Mouse (Mus musculus) forebrain, embryonic 14.5 days (tissue): Measurements from ENCODE around the gene Pcsk7. TPM values are rescaled to one million over a fixed set of nuclear protein-coding genes. Genes with fewer than 3 reads are reported as not detected.
A peak's percentile ranks its signal among the peaks of the same experiment; 100 is the strongest.

Source experiments
- ATAC-seq: fragments of 200-750 bp; cut with Nextera tagmentation; 2 replicates; pipeline ENCODE4 v1.8.0; 2017; ENCODE audit warnings: mild to moderate bottlenecking, moderate library complexity
- DNase-seq: peaks from one replicate; pipeline ENCODE4 v3.0.0-alpha.2; 2015; ENCODE audit warnings: low spot score
- H3K27ac ChIP-seq: fragments of 300-500 bp; sonication (generic); 2 replicates; pipeline ENCODE4 v1.5.1; 2014; ENCODE audit warnings: low read depth, mild to moderate bottlenecking, control low read depth, low read length, moderate library complexity
- H3K27me3 ChIP-seq: fragments of 300-500 bp; sonication (generic); replicated peaks from 2 replicates; pipeline ENCODE4 v1.6.1; 2014; ENCODE audit warnings: low read length, control low read depth, mixed read lengths; ENCODE audit not compliant: control insufficient read depth, insufficient read depth
- H3K36me3 ChIP-seq: fragments of 300-500 bp; sonication (generic); 2 replicates; pipeline ENCODE4 v1.6.1; 2014; ENCODE audit warnings: low read length, control low read depth; ENCODE audit not compliant: control insufficient read depth, insufficient read depth
- H3K4me1 ChIP-seq: fragments of 300-500 bp; sonication (generic); 2 replicates; pipeline ENCODE4 v1.6.1; 2014; ENCODE audit warnings: antibody characterized with exemption, low read length, control low read depth; ENCODE audit not compliant: control insufficient read depth, insufficient read depth
- H3K4me2 ChIP-seq: fragments of 300-500 bp; sonication (generic); 2 replicates; pipeline ENCODE4 v1.6.1; 2014; ENCODE audit warnings: mild to moderate bottlenecking, control low read depth, low read length
- H3K4me3 ChIP-seq: fragments of 300-500 bp; sonication (generic); 2 replicates; pipeline ENCODE4 v1.5.1; 2014; ENCODE audit warnings: low read depth, low read length, control low read depth
- H3K9ac ChIP-seq: fragments of 300-500 bp; sonication (generic); 2 replicates; pipeline ENCODE4 v1.6.1; 2014; ENCODE audit warnings: mild to moderate bottlenecking, low read length, control low read depth, moderate library complexity
- H3K9me3 ChIP-seq: fragments of 300-500 bp; sonication (generic); replicated peaks from 2 replicates; pipeline ENCODE4 v1.6.1; 2016; ENCODE audit warnings: low read length, control low read depth, mixed read lengths; ENCODE audit not compliant: control insufficient read depth
- WGBS: fragments of 180-500 bp; shearing (Covaris S2); extraction: QIAGEN DNeasy Blood & Tissue Kit; methylation state at CpG from one replicate; pipeline ENCODE4 v1.1.7; 2014; 5-methylcytosine and 5-hydroxymethylcytosine counted together
- polyA plus RNA-seq: library from polyadenylated mRNA; unstranded; fragments of >200 nt; fragmentation: Nextera tagmentation; extraction: Ambion mirVana; gene quantifications from 2 replicates; pipeline ENCODE4 v1.2.1, GENCODE M21; 2014

Gene Pcsk7
- 13.6 and 16.2 TPM in 2 replicates for polyA plus RNA-seq

DNA sequence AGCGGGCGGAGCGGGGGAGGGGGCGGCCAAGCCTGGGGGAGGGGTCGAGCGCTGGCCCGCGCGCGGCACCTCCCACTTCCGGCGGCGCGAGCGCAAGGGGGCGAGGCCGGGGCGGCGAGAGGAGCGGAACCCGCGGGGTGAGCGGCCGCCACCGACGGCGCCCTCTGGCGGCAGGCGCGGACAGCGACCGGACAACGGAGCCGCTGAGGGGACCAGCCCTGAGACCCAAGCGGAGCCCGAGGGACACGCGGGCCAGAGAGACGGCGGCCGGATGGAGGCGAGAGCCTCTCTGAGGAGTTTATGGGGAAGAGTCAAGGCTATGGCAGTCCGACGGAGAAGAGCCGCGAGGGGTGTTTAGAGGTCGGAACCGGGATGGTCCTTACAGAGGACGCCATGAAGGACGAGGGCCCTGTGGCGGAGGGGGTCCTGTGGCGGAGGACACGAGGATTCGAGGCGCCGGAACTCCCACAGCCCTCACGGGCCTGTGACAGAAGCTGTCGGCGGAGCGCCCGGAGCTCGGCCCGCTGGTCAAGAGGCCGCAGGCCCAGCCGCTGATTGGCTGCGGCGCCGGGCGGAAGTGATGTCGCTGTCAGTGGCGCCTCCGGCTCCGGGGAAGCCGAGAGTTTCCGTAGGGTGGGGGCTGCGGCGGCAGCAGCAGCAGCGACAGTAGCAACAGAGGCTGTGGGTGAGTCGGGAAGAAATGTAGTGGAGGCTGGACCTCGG lies at the start of gene Pcsk7, which contains the start of gene Rnf214:
Gene Pcsk7 (plus strand): TSS at position 143 of the 723 bp plus-strand sequence.
Gene Rnf214 (minus strand): TSS at position 557 of the 723 bp plus-strand sequence.
- DNase-seq (peak; percentile 89), ATAC-seq (peak; percentile 95)
- under 1% methylated on average over 71 of the region's 80 CpGs for WGBS
- Histone ChIP-seq H3K4me1 (peaks cover 15% of the 10 kb centered on the region), H3K9me3 (no peaks in the 10 kb centered on the region), H3K27me3 (no peaks in the 10 kb centered on the region), H3K27ac (peak within 1 kb of the TSS; percentile 88), H3K36me3 (peaks cover 48% of the 10 kb centered on the region), H3K4me2 (peak within 1 kb of the TSS; percentile 69), H3K9ac (peak within 1 kb of the TSS; percentile 90), H3K4me3 (peak within 1 kb of the TSS; percentile 91)

DNA sequence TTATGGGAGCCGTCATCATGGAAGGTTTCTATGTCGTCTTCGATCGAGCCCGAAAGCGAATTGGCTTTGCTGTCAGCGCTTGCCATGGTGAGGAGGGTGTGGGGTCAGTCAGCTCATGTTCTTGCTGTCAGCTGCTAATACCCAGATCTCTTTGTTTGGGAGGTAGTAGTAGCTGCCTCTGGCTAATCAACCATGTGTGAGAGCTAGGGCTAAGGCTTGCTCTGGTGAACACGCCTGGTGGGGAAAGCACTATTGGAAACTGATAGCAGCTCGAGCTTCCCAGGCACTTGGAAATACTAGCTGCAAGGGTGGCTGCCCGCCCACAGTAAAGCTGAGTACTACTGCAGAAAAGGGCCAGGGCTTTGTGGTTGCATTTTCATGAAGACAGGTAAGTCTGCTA lies 46.9 kb upstream of the Pcsk7 start:
- H3K27ac ChIP-seq: no peak overlapping the region
- no peak overlapping the region for H3K4me2 ChIP-seq
- peaks cover 94% of the 10 kb centered on the region for H3K36me3 ChIP-seq
- ATAC-seq: no peak
- H3K4me3 ChIP-seq: no peak overlapping the region
- no peaks in the 10 kb centered on the region for H3K9me3 ChIP-seq
- WGBS: 96% methylated on average over 10 of the region's 10 CpGs
- H3K4me1 ChIP-seq: no peaks in the 10 kb centered on the region
- no peak for DNase-seq
- H3K27me3 ChIP-seq: no peaks in the 10 kb centered on the region
- no peak overlapping the region for H3K9ac ChIP-seq

DNA sequence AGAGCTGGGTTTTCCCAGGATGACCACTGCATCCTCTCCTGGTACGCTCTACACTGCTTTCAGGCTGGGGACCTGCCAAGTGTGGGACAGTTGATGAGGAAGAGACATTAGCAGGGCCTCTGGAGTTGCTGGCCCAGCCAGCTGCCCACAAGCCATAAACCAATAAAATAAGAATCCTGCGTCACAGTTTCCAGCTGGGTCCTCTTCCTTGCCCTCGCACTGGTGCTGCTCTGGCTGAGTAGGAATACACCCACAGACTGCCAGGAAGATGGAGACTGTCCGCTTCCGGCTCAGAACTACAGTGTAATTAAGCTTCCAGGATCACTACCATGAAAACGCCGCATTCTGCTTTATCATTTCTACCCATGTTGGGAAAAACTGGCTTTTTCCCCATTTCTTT lies 44.5 kb upstream of the Pcsk7 start:
- no peak overlapping the region for H3K27ac ChIP-seq
- 95% methylated on average over 7 of the region's 7 CpGs for WGBS

DNA sequence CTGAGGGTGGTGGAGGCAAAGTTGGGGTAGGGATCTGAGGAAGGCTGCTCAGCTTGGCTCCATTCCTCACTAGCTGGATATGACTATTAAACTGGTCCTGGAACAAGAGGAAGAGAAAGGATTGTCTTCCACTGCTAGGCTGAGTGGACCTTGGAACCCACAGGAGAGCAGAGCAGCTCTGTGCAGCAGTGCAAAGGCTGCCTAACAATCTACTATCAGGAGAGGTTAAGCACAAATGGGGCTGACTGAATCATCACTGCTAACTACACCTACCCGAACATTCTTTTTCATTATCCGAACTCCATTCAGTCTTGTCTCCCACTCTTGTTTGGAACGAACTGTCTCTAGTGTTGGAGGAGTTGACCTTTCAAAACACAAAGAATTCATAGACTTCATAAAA lies 37.1 kb upstream of the Pcsk7 start:
- ATAC-seq: no peak
- Histone ChIP-seq H3K9ac (no peak overlapping the region), H3K36me3 (peaks cover 94% of the 10 kb centered on the region), H3K4me2 (no peak overlapping the region), H3K4me3 (no peak overlapping the region), H3K4me1 (no peaks in the 10 kb centered on the region), H3K27me3 (no peaks in the 10 kb centered on the region), H3K27ac (no peak overlapping the region), H3K9me3 (no peaks in the 10 kb centered on the region)
- DNase-seq: no peak
- WGBS: 90% methylated on average over 3 of the region's 3 CpGs

More for the DNA sequence above, 44.5 kb upstream of the Pcsk7 start:
- Histone ChIP-seq H3K36me3 (peaks cover 96% of the 10 kb centered on the region), H3K9ac (no peak overlapping the region), H3K4me3 (no peak overlapping the region), H3K27me3 (no peaks in the 10 kb centered on the region), H3K4me2 (no peak overlapping the region), H3K4me1 (no peaks in the 10 kb centered on the region), H3K9me3 (no peaks in the 10 kb centered on the region)
- DNase-seq (no peak), ATAC-seq (no peak)

DNA sequence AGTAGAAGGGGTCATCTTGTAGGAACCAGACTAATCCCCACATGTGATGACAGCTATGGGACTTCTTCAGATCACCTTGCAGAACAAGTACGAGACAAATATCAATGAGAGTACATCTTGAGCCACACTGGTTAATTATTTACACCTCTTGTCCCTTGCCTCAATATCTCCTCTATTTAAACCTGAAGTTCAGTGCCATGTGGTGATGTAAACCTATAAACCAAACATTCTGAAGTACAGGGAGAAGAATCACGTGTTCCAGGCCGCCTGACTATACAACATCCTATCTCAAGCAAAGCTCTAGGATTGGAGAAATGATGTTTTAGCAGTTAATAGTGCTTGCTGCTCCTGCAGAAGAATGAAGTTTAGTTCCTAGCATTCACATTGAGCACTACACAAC lies 36.0 kb upstream of the Pcsk7 start:
- no peak for DNase-seq
- 96% methylated on average over 3 of the region's 3 CpGs for WGBS
- no peaks in the 10 kb centered on the region for H3K27me3 ChIP-seq

DNA sequence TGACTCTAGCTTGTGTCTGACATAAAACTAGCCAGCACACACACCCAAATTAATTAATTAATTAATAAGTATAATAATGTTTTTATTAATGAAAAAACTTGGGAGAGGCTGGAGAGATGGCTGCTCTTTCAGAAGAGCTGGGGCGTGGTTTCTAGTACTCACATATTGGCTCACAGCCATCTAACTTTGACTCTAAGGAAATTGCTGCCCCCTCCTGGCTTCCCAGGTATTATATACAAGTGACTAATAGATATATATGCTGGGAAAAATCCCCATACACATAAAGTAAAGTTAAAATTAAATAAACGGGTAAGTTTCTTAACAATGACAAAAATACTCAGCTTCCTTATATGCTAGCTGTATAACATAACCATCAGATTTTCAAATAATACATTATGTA lies 28.4 kb upstream of the Pcsk7 start:
- peak; percentile 55 for DNase-seq
- Histone ChIP-seq H3K4me1 (no peaks in the 10 kb centered on the region), H3K27me3 (no peaks in the 10 kb centered on the region), H3K4me3 (no peak overlapping the region), H3K36me3 (peaks cover 74% of the 10 kb centered on the region), H3K27ac (no peak overlapping the region), H3K9ac (no peak overlapping the region), H3K9me3 (no peaks in the 10 kb centered on the region), H3K4me2 (no peak overlapping the region)
- 72% methylated on average over 2 of the region's 2 CpGs for WGBS
- ATAC-seq: no peak

More for the DNA sequence above, 36.0 kb upstream of the Pcsk7 start:
- Histone ChIP-seq H3K4me2 (no peak overlapping the region), H3K4me1 (no peaks in the 10 kb centered on the region), H3K27ac (no peak overlapping the region), H3K9me3 (no peaks in the 10 kb centered on the region), H3K9ac (no peak overlapping the region), H3K4me3 (no peak overlapping the region), H3K36me3 (peaks cover 94% of the 10 kb centered on the region)
- ATAC-seq: no peak

DNA sequence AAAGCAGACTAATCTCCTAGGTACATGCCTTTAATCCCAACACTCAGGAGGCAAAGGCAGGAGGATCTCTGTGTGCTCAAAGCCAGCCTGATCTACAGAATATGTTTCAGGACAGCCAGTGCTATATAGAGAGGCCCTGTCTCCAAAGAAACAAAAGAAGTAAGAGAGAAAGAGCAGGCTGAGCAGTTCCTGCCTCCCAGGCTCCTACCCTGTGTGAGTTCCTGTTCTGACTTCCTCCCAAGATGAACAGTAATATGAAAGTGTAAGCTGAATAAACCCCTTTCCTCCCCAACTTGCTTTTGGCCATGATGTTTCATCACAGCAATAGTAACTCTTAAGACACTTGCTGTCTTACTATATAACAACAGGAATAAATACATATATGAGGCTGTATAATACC lies 12.6 kb upstream of the Pcsk7 start:
- Histone ChIP-seq H3K27ac (no peak overlapping the region), H3K9me3 (no peaks in the 10 kb centered on the region), H3K4me3 (no peak overlapping the region), H3K27me3 (no peaks in the 10 kb centered on the region), H3K9ac (no peak overlapping the region), H3K4me2 (no peak overlapping the region), H3K4me1 (no peaks in the 10 kb centered on the region), H3K36me3 (peaks cover 97% of the 10 kb centered on the region)
- ATAC-seq (no peak), DNase-seq (no peak)

DNA sequence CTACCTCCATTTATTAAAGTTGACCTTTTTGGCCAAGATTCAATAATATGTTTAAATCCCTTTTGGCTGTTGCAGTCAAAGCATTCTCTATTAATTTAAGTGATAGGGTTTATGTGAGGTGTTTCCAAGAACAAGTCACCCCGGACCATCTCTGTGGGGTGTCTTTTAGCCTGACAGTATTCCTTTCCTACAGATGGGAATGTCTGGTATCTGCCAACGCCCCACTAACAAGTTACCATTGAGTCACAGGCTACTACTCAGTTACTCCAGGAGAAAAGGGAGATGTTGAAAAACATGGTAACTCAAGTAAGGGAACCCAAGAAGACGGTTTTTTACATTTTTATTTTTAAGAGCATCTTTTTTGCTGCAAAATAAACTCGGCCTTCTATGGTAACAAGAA lies 1.1 kb upstream of the Pcsk7 start:
- ATAC-seq (no peak), DNase-seq (no peak)
- no peaks in the 10 kb centered on the region for H3K9me3 ChIP-seq
- H3K4me1 ChIP-seq: peaks cover 15% of the 10 kb centered on the region
- H3K36me3 ChIP-seq: peaks cover 41% of the 10 kb centered on the region
- 58% methylated on average over 4 of the region's 4 CpGs for WGBS
- H3K27me3 ChIP-seq: no peaks in the 10 kb centered on the region
- peak overlapping the region; percentile 91 for H3K4me3 ChIP-seq
- peak overlapping the region; percentile 90 for H3K9ac ChIP-seq
- no peak overlapping the region for H3K27ac ChIP-seq
- peak overlapping the region; percentile 69 for H3K4me2 ChIP-seq

DNA sequence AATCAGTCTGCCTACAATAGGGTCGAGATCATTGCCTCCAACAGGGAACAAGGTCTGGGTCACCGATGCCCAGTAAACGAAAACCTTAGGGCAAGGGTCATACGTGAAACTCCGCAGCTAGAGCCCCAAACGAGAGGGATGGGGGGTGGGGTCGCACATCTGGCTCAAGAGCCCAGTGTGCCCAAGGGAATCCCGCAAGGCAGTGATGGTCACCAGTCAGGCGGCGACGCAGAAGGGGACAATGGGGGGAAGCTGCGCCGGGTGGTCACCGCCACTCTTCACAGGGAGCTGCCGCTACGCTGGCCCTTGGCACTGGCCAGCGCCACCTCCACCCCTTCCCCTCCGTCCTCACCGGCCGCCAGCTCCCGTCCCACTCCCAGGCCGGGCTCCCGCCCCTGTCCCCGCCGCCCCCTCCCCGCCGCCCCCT lies 473 bp upstream of the Pcsk7 start:
- ATAC-seq (peak; percentile 48), DNase-seq (peak; percentile 41)
- H3K9me3 ChIP-seq: no peaks in the 10 kb centered on the region
- WGBS: 0% methylated on average over 17 of the region's 27 CpGs
- H3K27ac ChIP-seq: peak overlapping the region; percentile 88
- peaks cover 15% of the 10 kb centered on the region for H3K4me1 ChIP-seq
- H3K9ac ChIP-seq: peak overlapping the region; percentile 90
- peaks cover 42% of the 10 kb centered on the region for H3K36me3 ChIP-seq
- H3K27me3 ChIP-seq: no peaks in the 10 kb centered on the region
- peak overlapping the region; percentile 91 for H3K4me3 ChIP-seq
- H3K4me2 ChIP-seq: peak overlapping the region; percentile 69
